Mouse (Mus musculus): ENCODE results near the gene Gnao1. TPM values are rescaled to one million over a fixed set of nuclear protein-coding genes. Genes with fewer than 3 reads are reported as not detected.

The Gnao1 gene
- total and polyA plus RNA-seq, 2 experiments: under 0.01 to 0.26 TPM

DNA sequence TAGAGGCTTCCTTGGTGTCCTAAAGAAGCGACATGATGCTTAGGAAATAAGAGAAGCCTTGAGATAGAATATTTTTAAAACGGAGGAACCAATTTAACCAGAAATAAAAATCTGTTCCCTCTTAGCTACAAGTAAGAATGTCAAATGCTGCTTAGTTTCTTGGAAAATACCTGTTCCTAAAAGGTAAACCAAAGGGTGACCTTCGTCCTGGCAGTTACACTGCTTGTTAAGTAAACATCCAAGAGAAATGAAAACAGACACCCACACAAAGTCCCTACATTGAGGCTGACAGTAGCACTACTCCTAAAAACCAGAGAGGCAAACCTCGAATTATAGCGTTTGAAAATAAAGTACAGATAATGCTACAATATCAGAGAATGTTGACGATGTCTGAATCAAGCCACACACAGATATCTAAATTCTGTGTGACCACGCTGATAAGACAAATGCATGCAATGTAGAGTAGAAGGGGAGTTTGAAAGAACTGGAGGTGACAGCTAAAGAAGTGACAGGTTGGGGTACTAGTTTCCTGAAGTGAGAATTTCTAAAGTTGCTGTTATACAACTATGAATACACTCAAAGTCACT lies 203.4 kb downstream of the Gnao1 start:
- Histone ChIP-seq H3K79me2 (ENCODE audit: control insufficient read depth, insufficient read depth, low read length) (peaks cover 24% of the 10 kb centered on the region; the same call in 1 of the 2 replicates), H3K4me1 (ENCODE audit: control insufficient read depth, insufficient read depth, low read length) (peaks cover 17% of the 10 kb centered on the region), H3K4me3 (ENCODE audit: insufficient read depth, low read depth, low read length) (peak overlapping the region; percentile 99), H3K9ac (ENCODE audit: low read depth, low read length) (peak overlapping the region; percentile 100), H3K27me3 (ENCODE audit: control insufficient read depth, insufficient read depth, low read length) (no peaks in the 10 kb centered on the region), H3K36me3 (ENCODE audit: control insufficient read depth, insufficient read depth, low read length) (no peaks in the 10 kb centered on the region), H3K27ac (replicated peaks; ENCODE audit: insufficient read depth, low read depth, low read length) (peak overlapping the region; percentile 95)
- WGBS: 7% methylated on average over 7 of the region's 7 CpGs
- DNase-seq (ENCODE audit: extremely low read depth, low read depth, low spot score): peak; percentile 95
- TF ChIP-seq CTCF (IDR thresholded peaks at IDR 0.05; ENCODE audit: low read depth, low read length): no peak
- no peak for TF ChIP-seq POLR2A (IDR thresholded peaks at IDR 0.05; ENCODE audit: extremely low read depth, insufficient read depth, low read length)

Other genes with a start within 250 kb of the Gnao1 start
- gene Amfr, start 202.9 kb downstream of the Gnao1 start, total RNA-seq (2014; rRNA removed): 239 and 281 TPM in 2 replicates
- 263 and 284 TPM in 2 replicates for gene Amfr, start 202.9 kb downstream of the Gnao1 start, polyA plus RNA-seq (2012; rRNA removed)
- 16.7 and 24.0 TPM in 2 replicates for gene Nudt21, start 227.1 kb downstream of the Gnao1 start, total RNA-seq (2014; rRNA removed)
- gene Nudt21, start 227.1 kb downstream of the Gnao1 start, polyA plus RNA-seq (2012; rRNA removed): 26.9 and 31.4 TPM in 2 replicates
- gene Ogfod1, start 227.2 kb downstream of the Gnao1 start, total RNA-seq (2014; rRNA removed): 7.2 and 8.0 TPM in 2 replicates
- 3.3 and 4.1 TPM in 2 replicates for gene Ogfod1, start 227.2 kb downstream of the Gnao1 start, polyA plus RNA-seq (2012; rRNA removed)

Measured in liver, adult 2 months (tissue).